Mouse (Mus musculus) ES-Bruce4 (cell line): ENCODE results near the gene Pstpip1. TPM values are rescaled to one million over a fixed set of nuclear protein-coding genes. Genes with fewer than 3 reads are reported as not detected.
A peak's percentile ranks its signal among the peaks of the same experiment; 100 is the strongest.

ENCODE experiments used
- H3K27ac ChIP-seq: 2 replicates; pipeline ENCODE4 v1.5.1; 2012; ENCODE audit warnings: low read length, inconsistent platforms; ENCODE audit not compliant: insufficient read depth
- H3K27me3 ChIP-seq: 2 replicates; pipeline ENCODE4 v1.6.1; 2012; ENCODE audit warnings: mild to moderate bottlenecking, low read length, inconsistent platforms; ENCODE audit not compliant: control insufficient read depth, poor library complexity, insufficient read depth, severe bottlenecking
- H3K36me3 ChIP-seq: 2 replicates; pipeline ENCODE4 v1.6.1; 2012; ENCODE audit warnings: inconsistent platforms, mild to moderate bottlenecking, low read length, moderate library complexity; ENCODE audit not compliant: control insufficient read depth, poor library complexity, insufficient read depth, severe bottlenecking
- H3K4me1 ChIP-seq: one replicate; pipeline ENCODE4 v1.8.1; 2011; ENCODE audit warnings: low read length; ENCODE audit not compliant: control insufficient read depth, insufficient read depth
- H3K4me3 ChIP-seq: 2 replicates; pipeline ENCODE4 v1.5.1; 2011; ENCODE audit warnings: low read depth, mild to moderate bottlenecking, low read length
- H3K9ac ChIP-seq: 2 replicates; pipeline ENCODE4 v1.6.1; 2012; ENCODE audit warnings: low read depth, mild to moderate bottlenecking, inconsistent platforms; ENCODE audit not compliant: poor library complexity, severe bottlenecking
- H3K9me3 ChIP-seq: replicated peaks from 2 replicates; pipeline ENCODE4 v1.6.1; 2012; ENCODE audit warnings: mild to moderate bottlenecking, low read length, inconsistent platforms; ENCODE audit not compliant: control insufficient read depth, poor library complexity, insufficient read depth, severe bottlenecking
- CTCF ChIP-seq: IDR thresholded peaks from one replicate; pipeline ENCODE4 v1.8.1; 2011; ENCODE audit warnings: low read depth, low read length
- EP300 ChIP-seq: IDR thresholded peaks from 2 replicates; pipeline ENCODE4 v1.6.1; 2011; ENCODE audit warnings: low read depth, low read length; ENCODE audit not compliant: insufficient read depth
- POLR2A ChIP-seq: IDR thresholded peaks from one replicate; pipeline ENCODE4 v1.8.1; 2011; ENCODE audit warnings: low read length; ENCODE audit not compliant: insufficient read depth
- polyA plus RNA-seq: library from polyadenylated mRNA; stranded (reverse); fragments of >200 nt; gene quantifications from 2 replicates; pipeline ENCODE4 v1.2.4, GENCODE M21; 2011; ENCODE audit warnings: low read depth; ENCODE audit not compliant: missing spikeins, insufficient read depth, insufficient read length

Gene Pstpip1
- polyA plus RNA-seq, 1 experiment, result 5.2 TPM

DNA sequence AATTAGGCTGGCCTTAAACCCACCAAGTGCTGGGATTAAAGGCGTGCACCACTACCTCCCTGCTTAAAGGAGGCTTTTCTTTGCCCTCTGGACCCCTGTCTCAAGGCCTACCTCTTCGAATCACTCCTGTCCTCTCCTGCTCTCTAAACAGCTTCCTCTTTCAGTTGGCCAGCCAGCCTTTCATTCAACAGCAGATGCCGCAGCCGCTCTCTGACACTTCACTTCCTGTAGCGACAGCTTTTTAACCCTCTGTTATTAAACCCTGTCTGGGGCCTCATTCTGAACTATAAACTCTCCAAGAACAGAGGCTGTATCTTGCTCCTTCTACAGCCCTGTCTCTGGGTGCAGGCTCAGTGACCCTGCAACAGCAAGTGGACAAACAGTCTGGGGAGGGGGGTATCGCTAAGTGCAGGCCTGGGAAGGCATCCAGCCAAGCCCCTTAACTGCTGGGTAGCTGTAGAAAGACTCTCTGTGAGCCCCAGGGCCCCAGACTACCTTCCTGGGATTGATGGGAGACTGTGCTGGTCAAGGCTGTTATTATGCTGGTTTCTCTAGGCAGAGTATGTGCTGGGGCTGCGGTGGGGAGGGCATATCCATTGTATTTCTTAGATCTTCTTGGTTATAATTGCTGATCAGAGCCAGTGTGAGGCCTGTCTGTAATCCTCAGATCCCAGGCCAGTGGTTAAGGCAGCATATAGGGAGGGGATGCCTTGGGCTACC is 13.7 kb upstream of the Pstpip1 start:
- H3K9me3 ChIP-seq, result no peaks in the 10 kb centered on the region
- no peak overlapping the region for H3K9ac ChIP-seq
- H3K27ac ChIP-seq, result peak overlapping the region; percentile 27
- H3K36me3 ChIP-seq, result no peaks in the 10 kb centered on the region
- no peak overlapping the region for H3K4me3 ChIP-seq
- TF ChIP-seq EP300 (no peak), CTCF (no peak), POLR2A (no peak)
- no peaks in the 10 kb centered on the region for H3K27me3 ChIP-seq
- H3K4me1 ChIP-seq, result peaks cover 5% of the 10 kb centered on the region

- H3K27me3 ChIP-seq, result no peaks in the 10 kb centered on the region
- H3K9ac ChIP-seq, result no peak overlapping the region
- H3K36me3 ChIP-seq, result no peaks in the 10 kb centered on the region
- H3K9me3 ChIP-seq, result no peaks in the 10 kb centered on the region
- no peak overlapping the region for H3K4me3 ChIP-seq
- TF ChIP-seq EP300 (no peak), CTCF (no peak), POLR2A (no peak)
- H3K27ac ChIP-seq, result no peak overlapping the region
- H3K4me1 ChIP-seq, result no peaks in the 10 kb centered on the region
These were observed 10.2 kb upstream of the Pstpip1 start for GRCm38 (mm10) chr9:56079587-56079986.

- TF ChIP-seq POLR2A (no peak), CTCF (no peak), EP300 (no peak)
- Histone ChIP-seq H3K9me3 (no peaks in the 10 kb centered on the region), H3K27ac (no peak overlapping the region), H3K9ac (no peak overlapping the region), H3K27me3 (no peaks in the 10 kb centered on the region), H3K4me1 (peaks cover 2% of the 10 kb centered on the region), H3K4me3 (no peak overlapping the region), H3K36me3 (no peaks in the 10 kb centered on the region)
These were observed 3.2 kb upstream of the Pstpip1 start for GRCm38 (mm10) chr9:56086524-56086923.

DNA sequence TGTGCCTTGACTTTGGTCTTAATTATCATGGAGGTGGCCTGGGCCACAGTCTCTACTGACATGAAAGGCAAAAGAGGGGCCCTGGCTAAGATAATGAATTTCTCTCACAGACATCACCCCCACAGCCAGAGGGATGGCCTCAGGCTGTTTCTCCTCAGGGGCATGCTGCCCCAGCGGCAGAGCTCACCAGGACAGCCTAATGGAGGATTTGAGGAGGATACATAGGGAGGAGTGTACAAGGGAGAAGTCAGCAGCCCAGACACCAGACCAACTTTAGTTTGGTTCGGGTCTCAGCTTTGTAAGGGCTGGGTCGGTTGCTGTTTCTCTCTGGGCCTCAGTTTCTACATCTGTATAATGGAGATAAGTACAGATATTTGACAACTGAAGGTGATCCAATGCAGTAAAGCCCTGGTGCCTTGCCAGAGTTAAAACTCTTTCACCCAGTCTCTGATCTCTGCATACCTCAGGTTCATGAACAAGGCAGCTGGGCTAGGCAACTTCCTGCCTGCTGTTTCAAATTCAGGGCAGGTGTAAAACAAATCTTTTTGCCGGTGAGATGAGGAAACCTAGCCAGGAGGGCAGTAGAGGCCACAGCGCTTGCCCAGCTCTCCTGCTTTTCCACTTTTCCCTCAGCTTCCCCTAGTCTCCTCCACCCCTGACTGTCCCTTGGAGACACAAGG is 924 bp downstream of the Pstpip1 start:
- TF ChIP-seq CTCF (no peak), EP300 (no peak), POLR2A (no peak)
- no peaks in the 10 kb centered on the region for H3K36me3 ChIP-seq
- 0 out of 2 replicates have a peak overlapping the region, but pooled peaks have one; percentile 64 for H3K4me3 ChIP-seq
- no peak overlapping the region for H3K27ac ChIP-seq
- H3K9me3 ChIP-seq, result no peaks in the 10 kb centered on the region
- H3K27me3 ChIP-seq, result no peaks in the 10 kb centered on the region
- H3K9ac ChIP-seq, result peak overlapping the region; percentile 60
- H3K4me1 ChIP-seq, result peaks cover 2% of the 10 kb centered on the region

DNA sequence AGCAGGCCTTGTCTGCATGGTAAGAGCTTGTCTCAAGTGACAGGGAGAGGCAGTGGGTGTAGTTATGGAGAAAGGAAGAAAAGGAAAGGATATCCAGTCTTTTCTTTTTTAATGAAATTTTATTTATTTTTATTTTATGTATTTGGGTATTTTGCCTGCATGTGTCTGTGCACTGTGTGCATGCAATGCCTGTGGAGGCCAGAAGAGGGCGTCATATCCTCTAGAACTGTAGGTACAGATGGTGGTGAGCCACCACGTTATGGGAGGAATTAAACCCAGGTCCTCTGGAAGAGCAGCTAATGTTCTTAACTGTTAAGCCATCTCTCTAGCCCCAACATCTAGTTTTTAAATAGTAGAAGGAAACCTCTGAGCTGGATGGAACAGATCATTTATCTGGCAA is 2.3 kb downstream of the Pstpip1 start:
- Histone ChIP-seq H3K9me3 (no peaks in the 10 kb centered on the region), H3K9ac (no peak overlapping the region), H3K4me3 (no peak overlapping the region), H3K4me1 (peaks cover 2% of the 10 kb centered on the region), H3K36me3 (no peaks in the 10 kb centered on the region), H3K27ac (no peak overlapping the region), H3K27me3 (no peaks in the 10 kb centered on the region)
- TF ChIP-seq POLR2A (no peak), CTCF (peak; percentile 46)
